Mouse (Mus musculus) ES-E14 (cell line): ENCODE results near the gene Trpm3.
"Not testable (repeated sequence)": the region's sequence is repeated elsewhere in the genome, so short reads cannot be mapped to it uniquely, and the experiment has no call there.

Experiments
- CHD2 ChIP-seq: IDR thresholded peaks from 2 replicates; pipeline ENCODE4 v1.6.1; 2014; ENCODE audit warnings: mild to moderate bottlenecking, low read depth, low read length, inconsistent platforms
- HCFC1 ChIP-seq: IDR thresholded peaks from 2 replicates; pipeline ENCODE4 v1.6.1; 2012; ENCODE audit warnings: low read length, inconsistent platforms, borderline replicate concordance; ENCODE audit not compliant: insufficient read depth
- MAFK ChIP-seq: IDR thresholded peaks from 2 replicates; pipeline ENCODE4 v1.6.1; 2014; ENCODE audit warnings: mild to moderate bottlenecking, low read depth, low read length, inconsistent platforms; ENCODE audit not compliant: insufficient read depth
- ZC3H11A ChIP-seq: IDR thresholded peaks from 2 replicates; pipeline ENCODE4 v1.6.1; 2012; ENCODE audit warnings: low read depth, mild to moderate bottlenecking, inconsistent platforms, low read length, borderline replicate concordance
- ZNF384 ChIP-seq: IDR thresholded peaks from 2 replicates; pipeline ENCODE4 v1.6.1; 2012; ENCODE audit warnings: low read depth, low read length, inconsistent platforms

DNA sequence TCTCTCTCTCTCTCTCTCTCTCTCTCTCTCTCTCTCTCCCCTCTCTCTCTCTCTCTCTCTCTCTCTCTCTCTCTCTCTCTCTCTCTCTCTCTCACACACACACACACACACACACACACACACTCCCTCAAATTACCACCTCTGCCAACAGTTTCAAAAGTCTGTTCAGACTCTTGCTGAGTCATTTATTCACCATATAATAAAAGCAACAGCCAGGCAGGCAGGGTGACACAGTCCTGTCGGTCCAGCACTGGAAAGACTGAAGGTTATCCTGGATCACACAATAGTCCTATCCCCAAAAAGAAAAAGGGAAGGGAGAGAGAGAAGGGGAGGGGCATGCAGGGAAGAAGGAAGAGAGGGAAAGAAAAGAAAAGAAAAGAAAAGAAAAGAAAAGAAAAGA, 894.5 kb downstream of the Trpm3 start:
- not testable (repeated sequence) for TF ChIP-seq CHD2, HCFC1, MAFK, ZC3H11A, ZNF384
